ENCODE assay signal across 25 mouse cellular contexts in genomic region chr4:148750030-148750429, GRCm38 (mm10). TPM values are rescaled to one million over a fixed set of nuclear protein-coding genes. Genes with fewer than 3 reads are reported as not detected.
DNase-seq lines count a peak whose midpoint lies in the region; ATAC-seq and TF ChIP-seq lines count a peak whose summit lies in the region.
"Had no signal": no experiment of that assay in that cellular context is flagged by ENCODE, and none has a peak within 500 bp of the region (broad histone marks: within the 10 kb centered on the region; RNA-seq: fewer than 3 reads in every experiment).

No protein-coding gene starts in this region.

- H3K9me3 ChIP-seq in heart, embryonic 10.5 days = no peaks in the 10 kb centered on the region
- H3K9me3 ChIP-seq in heart, postnatal 0 days (replicated peaks; ENCODE audit: control insufficient read depth, low read length) = no peaks in the 10 kb centered on the region
- no peaks in the 10 kb centered on the region for H3K9me3 ChIP-seq in liver, postnatal 0 days (ENCODE audit: low read length)
- no peaks in the 10 kb centered on the region for H3K9me3 ChIP-seq in midbrain, embryonic 10.5 days (replicated peaks)
- H3K9me3 ChIP-seq: embryonic facial prominence, embryonic 12.5 days; G1E; kidney, embryonic 15.5 days; limb, embryonic 13.5 days; liver, embryonic 12.5 days; midbrain, embryonic 13.5 days had no signal

- H3K4me2 ChIP-seq in heart, postnatal 0 days (ENCODE audit: low read depth, low read length) = no peak overlapping the region
- H3K4me2 ChIP-seq in liver, postnatal 0 days (ENCODE audit: low read depth, low read length) = no peak overlapping the region
- H3K4me2 ChIP-seq: embryonic facial prominence, embryonic 12.5 days; kidney, embryonic 15.5 days; limb, embryonic 13.5 days; liver, embryonic 12.5 days; midbrain, embryonic 13.5 days had no signal

- WGBS in heart, embryonic 10.5 days = 77% methylated on average over 10 of the region's 10 CpGs
- WGBS in heart, postnatal 0 days = 54% methylated on average over 10 of the region's 10 CpGs
- WGBS in liver, postnatal 0 days (ENCODE audit: insufficient replicate concordance) = 80% methylated on average over 10 of the region's 10 CpGs
- WGBS in midbrain, embryonic 10.5 days = 83% methylated on average over 10 of the region's 10 CpGs

- no peak overlapping the region for H3K4me3 ChIP-seq in heart, embryonic 10.5 days
- no peak overlapping the region for H3K4me3 ChIP-seq in heart, postnatal 0 days (ENCODE audit: low read depth, low read length)
- H3K4me3 ChIP-seq in liver, postnatal 0 days (ENCODE audit: low read depth, low read length) = no peak overlapping the region
- no peak overlapping the region for H3K4me3 ChIP-seq in midbrain, embryonic 10.5 days
- H3K4me3 ChIP-seq: embryonic facial prominence, embryonic 12.5 days; kidney, embryonic 15.5 days; limb, embryonic 13.5 days; liver, embryonic 12.5 days; midbrain, embryonic 13.5 days had no signal

- no peak overlapping the region for H3K9ac ChIP-seq in heart, postnatal 0 days (replicated peaks; ENCODE audit: low read depth, low read length)
- no peak overlapping the region for H3K9ac ChIP-seq in liver, postnatal 0 days (replicated peaks)
- H3K9ac ChIP-seq: embryonic facial prominence, embryonic 12.5 days; kidney, embryonic 15.5 days; limb, embryonic 13.5 days; liver, embryonic 12.5 days; midbrain, embryonic 13.5 days had no signal

- peaks cover 17% of the 10 kb centered on the region; the same call in 1 of the 2 replicates for H3K27me3 ChIP-seq in heart, embryonic 10.5 days (ENCODE audit: insufficient read depth, poor library complexity, severe bottlenecking)
- no peaks in the 10 kb centered on the region for H3K27me3 ChIP-seq in heart, postnatal 0 days (ENCODE audit: control insufficient read depth, insufficient read depth, low read length)
- H3K27me3 ChIP-seq in liver, postnatal 0 days (ENCODE audit: insufficient read depth, low read length) = no peaks in the 10 kb centered on the region
- peaks cover 87% of the 10 kb centered on the region for H3K27me3 ChIP-seq in midbrain, embryonic 10.5 days (ENCODE audit: low read depth, poor library complexity, severe bottlenecking)
- H3K27me3 ChIP-seq: Patski had no signal

- no peak for TF ChIP-seq CTCF in heart, postnatal 0 days (IDR thresholded peaks at IDR 0.05; ENCODE audit: low read depth)
- no peak for TF ChIP-seq CTCF in liver, postnatal 0 days (IDR thresholded peaks at IDR 0.05; ENCODE audit: low read depth)

- peaks cover 89% of the 10 kb centered on the region for H3K4me1 ChIP-seq in heart, embryonic 10.5 days
- H3K4me1 ChIP-seq in heart, postnatal 0 days (ENCODE audit: control insufficient read depth, insufficient read depth) = peaks cover 13% of the 10 kb centered on the region
- H3K4me1 ChIP-seq in liver, postnatal 0 days (ENCODE audit: insufficient read depth) = no peaks in the 10 kb centered on the region
- H3K4me1 ChIP-seq in midbrain, embryonic 10.5 days = peaks cover 44% of the 10 kb centered on the region
- H3K4me1 ChIP-seq: liver, embryonic 12.5 days had no signal

- H3K27ac ChIP-seq in heart, embryonic 10.5 days = peak overlapping the region; percentile 54
- 0 out of 2 replicates have a peak overlapping the region, but pooled peaks have one; percentile 38 for H3K27ac ChIP-seq in heart, postnatal 0 days (ENCODE audit: low read depth)
- H3K27ac ChIP-seq in liver, postnatal 0 days (ENCODE audit: low read depth) = no peak overlapping the region
- H3K27ac ChIP-seq in midbrain, embryonic 10.5 days (replicated peaks) = no peak overlapping the region
- H3K27ac ChIP-seq: embryonic facial prominence, embryonic 12.5 days; kidney, embryonic 15.5 days; limb, embryonic 13.5 days; liver, embryonic 12.5 days; midbrain, embryonic 13.5 days had no signal

- no peak for DNase-seq in heart, embryonic 10.5 days (ENCODE audit: low spot score)
- DNase-seq in heart, postnatal 25 days (ENCODE audit: low spot score) = no peak
- DNase-seq in heart, postnatal 0 days (ENCODE audit: low spot score) = no peak
- DNase-seq in heart, adult 8-10 months (ENCODE audit: low spot score) = no peak
- peak; percentile 15 for DNase-seq in urinary bladder, adult 2 months (ENCODE audit: low spot score)
- DNase-seq in urinary bladder, postnatal 36 days (ENCODE audit: low spot score in 2 of 2) = no peak
- no peak for DNase-seq in liver, postnatal 0 days
- no peak for DNase-seq in midbrain, embryonic 10.5 days (ENCODE audit: low spot score)
- DNase-seq: adrenal gland, adult 2 months; cerebellum, adult 11-12 months; cerebellum, postnatal 10 days; gastrocnemius, postnatal 36 days; heart, postnatal 14 days; kidney, adult 11 months; kidney, postnatal 4 days; lung, adult 2 months; lung, postnatal 14 days had no signal

- intact Hi-C loops in heart, postnatal 25 days (cut with DNase I) = loop anchor here (5.0 kb wide), 1 partner anchor 37 kb away; no protein-coding TSS in a partner anchor

- no peak for TF ChIP-seq EP300 in heart, postnatal 0 days (IDR thresholded peaks at IDR 0.05; ENCODE audit: low read depth)
- no peak for TF ChIP-seq EP300 in liver, postnatal 0 days (IDR thresholded peaks at IDR 0.05; ENCODE audit: low read depth)

- ATAC-seq in heart, postnatal 0 days (ENCODE audit: insufficient read depth, low read depth) = no peak
- no peak for ATAC-seq in liver, postnatal 0 days
- ATAC-seq: CD4-positive, CD25-positive, alpha-beta regulatory T cell, adult 4 months; liver, embryonic 12.5 days; midbrain, embryonic 13.5 days; Patski had no signal

- H3K36me3 ChIP-seq in heart, embryonic 10.5 days = no peaks in the 10 kb centered on the region
- no peaks in the 10 kb centered on the region for H3K36me3 ChIP-seq in heart, postnatal 0 days (replicated peaks; ENCODE audit: control insufficient read depth, insufficient read depth, low read length)
- no peaks in the 10 kb centered on the region for H3K36me3 ChIP-seq in liver, postnatal 0 days (replicated peaks; ENCODE audit: insufficient read depth, low read length)
- no peaks in the 10 kb centered on the region for H3K36me3 ChIP-seq in midbrain, embryonic 10.5 days
- H3K36me3 ChIP-seq: embryonic facial prominence, embryonic 12.5 days; G1E; kidney, embryonic 15.5 days; limb, embryonic 13.5 days; liver, embryonic 12.5 days; midbrain, embryonic 13.5 days had no signal

RNA-seq across cellular contexts. Expression of gene Casz1, which starts 54.2 kb away (rescaled TPM):
- polyA plus RNA-seq in heart, embryonic 10.5 days (2016; fragmentation: Nextera tagmentation; extraction: Ambion mirVana) = 15.9 and 26.3 TPM in 2 replicates
- 10 to 100 TPM; 42.1 to 44.7 TPM for total RNA-seq in heart, postnatal 25 days (2021)
- total RNA-seq in heart, postnatal 0 days (2014; rRNA removed; ENCODE audit: low replicate concordance) = 42.6 and 45.4 TPM in 2 replicates
- polyA plus RNA-seq in heart, postnatal 0 days (2015; fragmentation: Nextera tagmentation; extraction: Ambion mirVana) = 13.7 and 16.4 TPM in 2 replicates
- total RNA-seq in heart, adult 8-10 months (2022) = 10 to 100 TPM; 40.6 to 49.5 (median 47.3) TPM
- polyA plus RNA-seq in urinary bladder, adult 2 months (2012; rRNA removed) = 21.0 and 29.8 TPM in 2 replicates
- 0.43 and 0.65 TPM in 2 replicates for polyA plus RNA-seq in liver, postnatal 0 days (2015; fragmentation: Nextera tagmentation; extraction: Ambion mirVana)
- polyA plus RNA-seq in midbrain, embryonic 10.5 days (2016; fragmentation: Nextera tagmentation; extraction: Ambion mirVana) = 2.9 and 6.3 TPM in 2 replicates

Comparison
In these comparisons a context has a peak if more than half of its experiments do, and no peak if none do; other contexts are left out.
1. H3K27ac ChIP-seq: peak in heart, embryonic 10.5 days (single experiment) and heart, postnatal 0 days (single experiment); none in liver, postnatal 0 days (single experiment) and midbrain, embryonic 10.5 days (single experiment).